Mouse (Mus musculus): ENCODE data around the gene Ssrp1.

- TF ChIP-seq CTCF (IDR thresholded peaks at IDR 0.05; ENCODE audit: low read depth) (no peak), EP300 (IDR thresholded peaks at IDR 0.05; ENCODE audit: low read depth) (no peak)
Measured at GRCm38 (mm10) chr2:85066937-85067336, 29.9 kb downstream of the Ssrp1 start.

All from liver, postnatal 0 days (tissue).